Mouse (Mus musculus): ENCODE results near the gene Slc30a6. TPM values are rescaled to one million over a fixed set of nuclear protein-coding genes. Genes with fewer than 3 reads are reported as not detected.

Slc30a6 gene
- 10 to 100 TPM; 27.2 to 29.4 TPM for total RNA-seq (2021)
- polyA plus RNA-seq (2012; rRNA removed): 10.3 and 12.0 TPM in 2 replicates
- long read RNA-seq, transcript Slc30a6-201 (14 exons, 2,148 nt): major isoform, 19 of 24 reads
- long read RNA-seq, partial matches to known transcripts: 1 of 24 reads
- long read RNA-seq, other reads (novel, unspliced or antisense): 4 of 24 reads

DNA sequence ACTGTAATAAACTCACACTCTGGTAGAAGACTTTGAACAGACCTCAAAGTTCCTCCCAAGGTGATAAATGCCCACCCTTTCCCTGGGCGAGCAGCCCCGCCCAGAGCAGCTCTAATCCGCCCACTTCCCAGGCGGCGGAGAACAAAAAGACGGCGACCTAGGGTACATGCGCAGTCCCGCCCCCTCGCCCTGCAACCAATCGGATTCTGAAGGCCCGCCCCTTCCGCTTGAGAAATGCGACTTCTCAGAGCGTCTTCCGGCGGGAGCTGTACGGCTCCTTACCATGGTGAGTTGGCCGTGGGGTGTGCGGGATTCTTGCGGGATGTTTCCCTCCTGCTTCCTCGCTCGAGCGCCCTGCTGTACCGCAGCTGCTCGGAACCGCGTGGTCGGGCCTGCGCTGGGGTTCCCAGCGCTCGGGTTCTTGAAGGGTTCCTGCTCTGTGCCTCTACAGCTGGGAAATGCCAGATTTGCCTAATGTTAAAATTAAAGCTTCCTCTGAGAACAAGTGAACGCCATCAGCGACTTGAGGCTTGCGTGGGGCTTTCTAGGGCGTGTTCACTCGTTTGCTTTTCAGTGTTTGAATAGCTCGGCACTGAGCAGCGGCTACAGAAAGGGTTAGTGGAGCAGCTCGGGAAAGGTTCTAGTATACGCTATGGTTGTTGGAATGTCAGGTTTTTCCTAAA is at the start of gene Slc30a6:
Slc30a6 (plus strand) TSS at position 226 of the 683 bp plus-strand sequence.
- peak; percentile 97 for DNase-seq

DNA sequence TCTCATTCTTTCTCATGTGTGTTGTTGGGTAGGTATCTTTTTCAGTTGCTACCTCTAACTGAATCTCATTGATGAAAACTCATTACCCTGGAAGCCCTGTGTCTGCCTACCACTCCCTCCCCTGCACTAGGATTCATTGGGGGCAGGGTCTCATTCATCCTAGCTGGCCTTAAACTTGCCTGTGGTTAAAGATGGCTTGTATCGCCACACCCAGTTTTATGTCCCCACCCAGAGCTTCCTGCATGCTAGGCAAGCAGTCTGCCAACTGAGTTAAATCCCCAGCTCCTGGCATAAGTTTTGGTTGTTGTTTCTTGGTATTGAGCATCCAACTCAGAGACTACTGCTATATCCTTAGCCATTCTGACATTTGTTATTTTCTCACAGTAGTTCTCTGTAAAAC is 31.8 kb upstream of the Slc30a6 start:
- no peak for DNase-seq

DNA sequence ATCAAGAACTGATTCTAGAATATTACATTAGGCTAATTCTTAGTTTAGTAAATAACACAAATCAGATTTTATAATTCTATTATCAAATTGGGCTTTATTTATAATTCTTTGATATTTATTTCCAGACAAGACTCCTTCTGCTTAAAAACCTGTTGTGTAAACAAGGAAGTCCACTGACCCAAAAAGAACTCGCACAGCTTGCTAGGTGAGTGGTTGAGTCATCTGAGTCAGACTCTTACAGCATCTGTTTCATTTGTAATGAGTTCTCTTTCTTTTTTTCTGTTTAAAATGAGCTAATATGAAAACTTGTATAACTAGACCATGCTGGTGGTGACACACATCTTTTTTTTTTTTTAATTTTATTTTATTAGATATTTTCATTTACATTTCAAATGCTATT is 18.5 kb upstream of the Slc30a6 start:
- DNase-seq: no peak

DNA sequence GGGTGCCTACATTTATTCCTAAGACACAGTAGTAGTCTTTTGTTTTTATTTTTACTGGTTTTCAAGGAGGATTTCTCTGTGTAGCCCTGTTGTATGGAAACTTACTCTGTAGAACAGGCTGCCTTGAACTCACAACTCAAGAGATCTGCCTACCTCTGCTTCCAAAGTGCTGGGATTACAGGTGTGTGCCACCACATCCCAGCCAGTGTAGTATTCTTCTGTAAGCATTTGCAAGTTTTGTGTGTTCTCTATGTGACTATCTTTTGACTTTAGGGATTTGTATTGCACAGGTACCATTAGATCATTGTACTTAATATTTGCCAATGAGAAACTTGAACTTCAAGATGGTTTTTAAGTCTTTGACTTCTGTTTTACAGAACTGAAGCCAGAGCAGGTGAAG is 8.8 kb upstream of the Slc30a6 start:
- no peak for DNase-seq

DNA sequence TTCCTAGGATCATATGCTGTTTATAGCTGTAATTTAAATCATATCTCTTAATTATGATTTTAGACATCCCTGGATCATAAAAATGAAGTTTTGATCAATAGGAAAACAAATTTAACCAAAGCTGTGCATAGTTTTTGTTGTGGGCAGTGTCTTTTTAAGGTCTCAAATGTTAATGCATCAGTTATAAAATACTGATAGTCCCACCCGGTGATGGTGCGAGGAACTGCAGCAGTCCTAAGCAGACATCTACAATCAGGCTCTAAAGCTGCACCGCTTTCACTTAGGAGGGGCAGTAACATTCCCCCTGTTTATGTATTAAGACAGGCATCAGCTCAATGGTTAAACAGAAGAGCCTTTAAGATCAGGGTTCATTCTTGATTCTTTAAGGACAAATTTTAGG is 5.6 kb upstream of the Slc30a6 start:
- DNase-seq: no peak

DNA sequence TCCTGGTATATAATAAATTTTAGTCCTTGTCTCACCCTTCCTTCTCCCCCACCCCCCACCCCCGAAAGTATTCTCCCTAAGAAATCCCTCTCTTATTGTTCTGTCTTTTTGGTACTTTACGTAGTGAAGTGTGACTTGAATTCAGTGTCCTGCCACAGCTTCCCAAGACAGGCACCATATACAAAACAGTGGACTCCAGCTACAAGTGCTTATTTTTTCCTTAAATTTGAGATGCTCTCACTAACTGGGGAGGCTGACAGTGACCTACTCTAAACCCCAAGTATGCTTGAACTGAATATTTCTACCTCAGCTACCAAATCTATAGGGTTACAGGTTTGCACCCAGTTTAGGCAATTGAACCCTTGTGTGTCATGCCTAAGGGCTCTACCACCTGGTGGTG is 1.0 kb upstream of the Slc30a6 start:
- DNase-seq: no peak

DNA sequence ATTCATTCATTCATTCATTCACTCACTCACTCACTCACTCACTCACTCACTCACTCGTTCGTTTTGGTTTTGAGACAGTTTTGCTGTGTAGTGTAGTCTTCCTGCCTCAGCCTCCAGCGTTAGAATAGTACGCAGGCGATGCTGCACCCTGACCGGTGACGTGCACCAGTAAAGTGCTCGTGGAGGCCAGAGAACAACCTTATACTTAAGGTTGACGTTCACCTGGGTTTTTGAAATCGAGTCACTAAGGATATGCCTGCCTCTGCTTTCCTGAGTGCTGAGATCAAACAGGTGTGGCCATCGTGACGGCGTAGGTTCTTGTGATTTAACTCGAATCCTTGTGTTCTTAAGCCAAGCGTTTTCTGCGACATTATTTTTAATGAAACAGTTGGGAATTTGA is 553 bp upstream of the Slc30a6 start:
- no peak for DNase-seq

DNA sequence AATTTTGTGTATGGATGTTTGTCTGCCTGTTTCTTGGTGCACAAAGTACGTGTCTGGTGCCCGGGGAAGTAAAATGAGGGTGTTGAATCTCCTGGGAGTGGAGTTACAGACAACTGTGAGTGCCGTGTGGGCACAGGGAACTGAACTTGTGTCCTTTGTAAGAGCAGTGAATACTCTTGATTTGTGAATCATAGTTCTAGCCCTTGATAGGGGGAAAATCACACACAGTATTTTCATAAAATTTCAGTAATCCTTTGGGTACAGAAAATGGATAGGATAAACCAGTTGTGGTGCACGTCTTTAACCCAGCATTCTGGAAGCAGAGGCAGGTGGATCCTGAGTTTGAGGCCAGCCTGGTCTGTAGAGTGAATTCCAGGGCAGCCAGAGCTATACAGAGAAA is 1.4 kb downstream of the Slc30a6 start:
- no peak for DNase-seq

DNA sequence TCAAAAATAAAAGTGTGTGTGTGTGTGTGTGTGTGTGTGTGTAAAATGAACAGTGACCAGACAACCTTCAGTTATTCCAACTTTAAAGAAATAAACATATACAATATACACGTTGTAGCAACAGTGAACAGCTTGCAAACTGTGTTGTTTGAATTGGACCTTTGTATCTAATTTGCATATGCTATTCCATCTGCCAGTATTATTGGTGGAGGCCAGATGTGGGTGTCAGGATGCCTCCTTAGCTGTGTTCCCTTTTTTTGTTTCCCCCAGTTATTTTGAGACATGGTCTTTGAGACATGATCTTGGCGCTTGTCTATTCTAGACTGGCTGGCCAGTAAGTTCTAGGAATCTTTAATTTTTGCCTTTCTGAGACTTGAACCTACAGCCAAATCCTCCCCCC is 1.8 kb downstream of the Slc30a6 start:
- DNase-seq: no peak

DNA sequence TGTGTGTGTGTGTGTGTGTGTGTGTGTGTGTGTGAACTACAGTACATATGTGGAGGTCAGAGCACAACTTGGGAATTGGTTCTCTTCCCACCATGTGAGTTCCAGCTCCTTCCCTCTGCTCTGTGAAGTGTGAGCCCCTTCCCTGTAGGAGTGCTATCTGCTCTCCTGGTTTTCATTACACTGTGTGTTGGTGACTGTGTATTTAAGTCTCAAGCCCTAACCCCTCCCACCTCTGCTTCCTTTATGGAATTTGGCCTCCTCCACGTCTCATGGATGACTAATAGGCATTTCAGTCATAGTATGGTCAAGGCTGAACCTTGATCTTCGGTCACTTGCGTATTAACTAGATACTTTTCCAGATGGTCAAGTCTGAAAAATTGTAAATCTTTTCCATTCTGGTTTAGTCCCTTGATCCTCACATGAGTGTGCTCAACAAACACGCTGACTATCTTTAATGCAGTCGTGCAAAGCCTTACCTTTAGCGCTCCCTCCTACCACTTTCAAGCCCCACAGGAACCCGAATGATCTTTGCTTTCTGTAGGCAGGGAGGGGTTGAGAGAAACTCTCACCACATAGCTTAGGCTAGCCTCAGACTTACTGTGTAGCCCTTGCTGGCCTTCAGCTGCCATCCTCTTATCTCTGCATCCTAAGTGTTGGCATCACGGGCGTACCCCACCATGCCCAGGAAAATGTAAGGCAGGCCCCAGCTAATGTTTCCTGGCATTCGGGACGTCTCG is 7.2 kb downstream of the Slc30a6 start:
- peak; percentile 68 for DNase-seq

DNA sequence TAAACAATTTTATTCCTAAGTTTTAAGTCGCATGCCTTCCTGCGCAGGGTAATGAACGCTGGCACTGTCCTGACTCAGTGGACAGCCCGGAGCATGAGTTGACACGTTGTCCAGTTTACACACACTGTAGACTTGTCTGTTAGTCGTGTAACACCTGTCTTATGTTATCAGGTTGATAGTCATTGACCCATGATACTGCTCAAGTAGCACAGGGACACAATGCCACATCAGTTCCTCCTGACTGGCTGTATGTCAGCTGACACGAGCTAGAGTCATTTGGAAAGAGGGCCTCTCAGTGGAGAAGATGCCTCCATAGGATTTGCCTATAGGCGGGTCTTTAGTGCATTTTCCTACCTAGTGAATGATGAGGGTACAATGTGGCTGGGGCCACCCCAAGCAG is 11.1 kb downstream of the Slc30a6 start:
- DNase-seq: no peak

DNA sequence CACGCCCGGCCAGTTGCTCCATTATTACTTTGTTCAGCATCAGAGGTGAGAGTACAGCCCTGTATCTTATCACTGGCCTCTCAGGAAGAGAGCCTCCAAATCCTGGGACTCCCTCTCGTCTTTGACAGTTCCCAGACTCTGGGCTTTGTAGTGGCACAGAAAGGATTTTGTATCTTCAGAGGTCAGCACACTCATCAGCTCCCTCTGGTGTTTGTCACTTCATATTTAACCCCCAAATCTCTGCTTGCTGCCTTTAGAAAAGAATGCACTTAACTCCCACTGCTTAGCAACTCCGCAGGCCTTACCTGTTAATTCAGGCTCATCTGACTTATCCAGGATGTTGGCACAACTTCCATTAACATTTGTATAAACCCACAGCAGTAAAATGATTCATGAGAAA is 14.3 kb downstream of the Slc30a6 start:
- DNase-seq: no peak

DNA sequence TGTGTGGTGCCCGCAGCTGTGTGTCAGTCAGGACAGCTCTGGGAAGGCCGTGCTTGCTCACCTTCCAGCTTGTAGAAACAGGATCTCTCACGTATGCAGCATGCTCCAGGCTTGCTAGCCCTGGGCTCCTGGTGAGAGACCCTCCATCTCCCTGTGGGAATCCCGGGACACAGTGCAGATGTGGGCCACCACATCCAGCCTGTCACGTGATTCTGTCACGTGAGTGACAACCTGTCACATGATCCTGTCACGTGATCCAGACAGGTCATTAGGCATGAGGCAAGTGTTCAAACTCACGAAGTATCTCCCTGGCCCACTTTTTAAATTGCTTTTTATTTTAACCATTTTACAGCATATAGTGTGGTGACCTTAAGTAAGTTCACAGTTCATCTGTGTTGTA is 17.9 kb downstream of the Slc30a6 start:
- DNase-seq: no peak

DNA sequence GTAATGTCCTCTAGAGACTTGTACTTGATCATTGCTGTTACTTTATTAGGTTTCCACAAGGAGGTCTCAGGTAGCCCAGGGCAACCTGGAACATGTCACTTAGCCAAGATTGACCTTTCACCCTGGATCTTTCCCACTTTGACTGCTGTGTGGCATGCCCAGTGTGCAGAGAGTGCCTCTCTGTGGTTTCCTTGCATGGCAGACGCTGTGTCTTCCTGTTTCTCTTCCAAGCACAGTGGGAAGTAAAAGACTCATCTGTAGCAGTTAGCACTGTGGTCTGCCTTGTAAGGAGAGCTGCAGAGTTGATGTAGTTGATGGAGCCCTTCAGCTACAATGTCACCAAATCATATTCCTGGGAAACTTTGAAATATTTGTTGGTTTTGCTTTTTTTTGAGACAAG is 19.3 kb downstream of the Slc30a6 start:
- DNase-seq: no peak

DNA sequence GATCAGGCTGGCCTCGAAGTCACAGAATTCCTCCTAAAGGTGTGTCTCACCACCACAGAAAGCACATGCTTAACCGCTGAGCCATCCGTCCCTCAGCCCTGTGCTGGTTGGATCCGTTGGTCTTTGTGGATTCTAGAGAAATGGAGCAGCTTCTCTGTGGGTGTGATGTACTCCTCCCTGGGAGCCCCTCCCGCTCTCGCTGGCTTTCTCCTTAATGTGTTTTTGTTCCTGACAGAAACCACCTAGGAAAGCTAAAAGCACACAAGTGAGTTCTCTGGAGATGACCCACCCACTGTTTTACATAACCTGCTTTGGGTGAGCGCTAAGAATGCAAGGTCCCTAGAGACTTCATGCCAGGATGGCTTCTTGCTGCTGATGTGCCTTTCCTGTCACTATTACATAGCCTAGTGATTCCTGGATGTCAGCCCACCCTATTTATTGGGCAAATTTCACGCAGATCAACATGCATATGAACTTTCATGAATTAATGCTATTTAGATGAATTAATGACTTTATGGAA is 21.5 kb downstream of the Slc30a6 start:
- DNase-seq: no peak

DNA sequence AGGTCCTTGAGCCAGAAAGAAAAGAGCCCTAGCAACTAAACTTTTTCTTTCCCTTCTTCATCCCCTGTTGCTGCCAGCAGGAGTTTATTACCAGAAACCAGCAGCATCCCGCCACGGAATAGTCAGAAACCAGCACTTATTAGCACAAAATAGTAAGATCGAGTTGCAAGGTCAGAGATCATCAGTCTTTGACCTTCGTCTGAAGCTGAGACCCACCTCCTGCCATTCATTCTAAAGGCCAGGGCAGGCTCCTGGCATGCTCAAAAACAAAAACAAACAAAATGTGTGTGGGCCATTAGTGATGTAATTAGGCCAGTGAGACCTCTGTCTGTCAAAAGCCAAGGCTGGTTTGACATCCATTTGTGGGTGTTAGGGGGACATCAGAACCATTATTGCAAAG is 22.8 kb downstream of the Slc30a6 start:
- DNase-seq: peak; percentile 33

DNA sequence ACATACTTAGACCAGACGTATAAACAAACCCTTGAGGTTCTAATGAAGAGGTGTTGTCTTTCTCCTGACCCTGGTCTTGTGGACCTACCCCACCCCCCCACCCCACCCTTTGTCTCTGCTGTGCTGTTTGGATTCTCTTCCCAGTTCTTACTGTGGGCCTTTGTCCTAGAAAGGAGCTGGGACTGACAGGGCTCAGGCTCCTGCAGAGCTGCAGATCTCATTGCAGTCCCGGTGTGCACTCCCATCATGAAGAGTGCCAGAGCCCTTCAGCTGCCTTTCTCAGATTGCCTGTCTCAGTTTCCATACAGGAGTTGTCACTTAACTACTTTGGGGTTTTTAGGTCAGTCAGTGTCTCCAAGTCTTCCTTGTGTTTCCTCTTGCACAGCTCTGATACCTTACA is 25.2 kb downstream of the Slc30a6 start:
- DNase-seq: no peak

DNA sequence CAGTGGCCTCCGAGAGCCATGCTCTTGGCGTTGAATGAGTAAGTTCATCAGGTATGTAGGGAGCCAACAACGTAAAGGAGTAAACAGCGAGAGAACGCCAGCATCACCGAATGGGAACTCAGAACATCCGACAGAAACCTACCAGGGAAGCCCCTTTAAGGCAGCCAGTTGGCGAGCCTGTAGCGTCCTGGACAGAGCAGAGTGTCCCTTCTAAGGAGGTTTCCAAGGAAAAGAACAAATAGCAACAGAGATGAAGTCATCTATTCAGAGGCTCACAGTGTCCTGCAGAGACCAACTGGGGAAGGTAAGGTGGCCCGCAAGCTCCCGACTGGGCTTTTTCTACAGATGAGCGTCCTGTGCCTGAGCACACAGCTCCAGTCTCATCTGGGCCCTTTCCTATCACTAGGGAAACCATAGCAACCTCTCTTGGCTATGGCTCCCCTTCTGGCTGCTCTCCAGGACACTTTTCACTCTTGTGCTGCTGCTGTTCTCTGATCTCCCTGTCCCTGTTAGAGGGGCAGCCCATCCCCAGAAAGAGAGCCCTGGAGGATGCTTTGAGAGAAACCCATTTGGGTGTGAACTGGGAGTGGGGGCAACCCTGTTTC is 29.1 kb downstream of the Slc30a6 start:
- no peak for DNase-seq

DNA sequence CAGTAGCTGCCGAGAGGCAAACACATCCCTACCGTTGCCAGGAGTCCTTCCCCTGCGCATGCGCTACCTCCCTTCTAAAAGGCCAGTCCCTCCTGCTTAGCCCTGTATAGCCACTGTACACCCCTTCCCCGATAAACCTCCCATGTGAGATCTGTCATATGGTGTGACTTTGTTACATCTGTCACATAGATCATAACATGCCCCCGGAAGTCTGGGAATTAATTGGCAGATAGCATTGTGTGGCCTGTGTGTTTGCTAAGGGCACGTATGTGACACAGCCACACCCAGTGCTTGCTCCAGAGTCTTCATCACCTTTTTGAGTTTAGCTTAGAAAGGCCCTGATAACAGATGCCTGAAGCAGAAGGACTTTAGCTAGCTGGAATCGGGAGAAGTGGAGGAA is 34.7 kb downstream of the Slc30a6 start:
- DNase-seq: no peak

DNA sequence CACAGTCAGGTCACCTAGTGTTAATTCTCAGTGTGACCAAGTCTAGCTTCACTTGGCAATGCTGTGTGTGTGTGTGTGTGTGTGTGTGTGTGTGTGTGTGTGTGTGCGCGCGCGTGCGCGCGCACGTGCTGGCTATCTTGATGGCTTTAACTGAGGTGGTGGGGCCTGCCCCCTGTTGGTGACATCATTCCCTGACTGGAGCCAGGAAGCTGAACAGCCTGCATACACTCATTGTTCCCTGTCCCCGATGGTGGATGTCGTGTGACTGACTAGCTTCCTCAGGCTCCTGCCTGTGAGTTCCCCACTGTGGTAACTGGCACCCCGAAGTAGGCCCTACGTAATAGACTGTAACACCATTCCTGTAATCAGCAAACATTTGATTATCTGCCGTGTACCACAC is 36.1 kb downstream of the Slc30a6 start:
- peak; percentile 7 for DNase-seq

DNA sequence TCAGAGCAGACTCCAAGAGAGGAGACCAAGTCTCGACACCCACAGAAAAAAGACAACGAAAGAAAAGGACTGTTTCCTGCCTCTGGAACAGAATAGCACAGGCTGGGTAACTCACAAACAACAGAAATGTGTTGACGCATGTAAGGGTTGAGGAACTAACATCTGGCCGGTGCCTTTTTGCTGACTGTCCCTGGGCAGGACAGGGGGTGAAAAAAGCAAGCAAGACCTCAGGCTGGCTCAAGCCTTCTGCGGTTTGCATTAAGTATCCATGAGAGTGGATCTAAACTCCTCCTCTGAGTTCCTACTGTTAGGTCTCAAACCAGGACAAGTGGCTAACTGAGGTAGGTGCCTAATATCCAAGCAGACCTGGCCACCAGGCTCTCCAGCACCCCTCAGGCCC is 37.2 kb downstream of the Slc30a6 start:
- no peak for DNase-seq

DNA sequence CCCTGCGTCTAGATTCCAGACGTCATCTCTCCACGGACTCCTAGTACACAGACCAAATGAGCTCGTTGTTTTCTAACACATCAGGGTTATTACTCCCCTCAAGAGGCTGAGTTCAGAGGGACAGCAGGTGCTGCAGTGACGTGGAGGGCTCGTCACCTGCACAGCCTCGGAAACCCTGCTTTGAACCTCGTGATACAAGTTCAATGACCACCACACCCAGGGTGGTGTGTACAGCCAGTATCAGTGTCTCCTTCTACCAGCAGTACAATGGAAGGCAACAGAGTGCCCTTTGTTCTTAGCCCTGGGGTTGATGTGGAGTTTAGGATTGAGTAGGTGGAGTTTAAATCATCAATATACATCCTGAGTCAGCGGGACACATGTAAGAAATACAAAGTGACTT is 42.4 kb downstream of the Slc30a6 start:
- DNase-seq: no peak

DNA sequence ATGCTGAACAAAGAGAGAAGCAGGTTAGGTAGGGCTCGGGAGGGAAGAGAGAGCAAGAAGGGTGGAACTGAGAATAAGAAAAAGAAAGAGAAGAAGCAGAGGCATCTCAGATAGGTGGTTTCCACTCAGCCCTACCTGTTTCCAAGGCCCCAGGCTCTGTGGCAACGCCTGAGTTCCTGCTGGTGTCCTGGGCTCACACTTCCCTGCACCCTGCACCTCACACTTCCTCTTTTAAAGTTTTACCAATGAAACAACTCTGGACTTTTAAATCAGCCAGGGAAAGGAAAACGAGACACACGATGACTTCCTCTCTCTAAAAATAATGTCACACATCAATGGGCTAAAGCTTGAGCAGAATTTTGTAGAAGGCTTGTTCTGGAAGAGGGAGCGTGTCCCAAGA is 45.1 kb downstream of the Slc30a6 start:
- no peak for DNase-seq
